Mouse (Mus musculus): Measurements from ENCODE around the gene Tmem63c. TPM values are rescaled to one million over a fixed set of nuclear protein-coding genes. Genes with fewer than 3 reads are reported as not detected.

Gene Tmem63c
- polyA plus RNA-seq, 1 experiment: not detected

GRCm38 (mm10) chr12:87091916-87092315, 70.8 kb downstream of the Tmem63c start:
- Histone ChIP-seq H3K4me1 (ENCODE audit: control insufficient read depth) (no peaks in the 10 kb centered on the region), H3K4me3 (replicated peaks) (no peak overlapping the region), H3K36me3 (ENCODE audit: control insufficient read depth) (no peaks in the 10 kb centered on the region), H3K9me3 (ENCODE audit: control insufficient read depth, low read length) (no peaks in the 10 kb centered on the region), H3K27me3 (ENCODE audit: control insufficient read depth) (no peaks in the 10 kb centered on the region)
- TF ChIP-seq TAL1 (IDR thresholded peaks at IDR 0.05; ENCODE audit: low read length) (no peak), GATA1 (IDR thresholded peaks at IDR 0.05; ENCODE audit: low read length) (no peak)

GRCm38 (mm10) chr12:87093249-87093648, 72.1 kb downstream of the Tmem63c start:
- H3K4me1 ChIP-seq (ENCODE audit: control insufficient read depth): no peaks in the 10 kb centered on the region
- H3K9me3 ChIP-seq (ENCODE audit: control insufficient read depth, low read length): no peaks in the 10 kb centered on the region
- no peaks in the 10 kb centered on the region for H3K36me3 ChIP-seq (ENCODE audit: control insufficient read depth)
- TF ChIP-seq GATA1 (IDR thresholded peaks at IDR 0.05; ENCODE audit: low read length): no peak
- TF ChIP-seq TAL1 (IDR thresholded peaks at IDR 0.05; ENCODE audit: low read length): no peak
- 0 out of 2 replicates have a peak, but pooled peaks cover 2% of the 10 kb centered on the region for H3K27me3 ChIP-seq (ENCODE audit: control insufficient read depth)
- no peak overlapping the region for H3K4me3 ChIP-seq (replicated peaks)

- Histone ChIP-seq H3K27me3 (ENCODE audit: control insufficient read depth) (0 out of 2 replicates have a peak, but pooled peaks cover 2% of the 10 kb centered on the region), H3K9me3 (ENCODE audit: control insufficient read depth, low read length) (no peaks in the 10 kb centered on the region), H3K4me3 (replicated peaks) (no peak overlapping the region), H3K4me1 (ENCODE audit: control insufficient read depth) (no peaks in the 10 kb centered on the region), H3K36me3 (ENCODE audit: control insufficient read depth) (no peaks in the 10 kb centered on the region)
- TF ChIP-seq GATA1 (IDR thresholded peaks at IDR 0.05; ENCODE audit: low read length) (no peak), TAL1 (IDR thresholded peaks at IDR 0.05; ENCODE audit: low read length) (no peak)
Measured at GRCm38 (mm10) chr12:87093671-87094070, 72.5 kb downstream of the Tmem63c start.

GRCm38 (mm10) chr12:87100331-87100730, 79.2 kb downstream of the Tmem63c start:
- no peak overlapping the region for H3K4me3 ChIP-seq (replicated peaks)
- no peaks in the 10 kb centered on the region for H3K36me3 ChIP-seq (ENCODE audit: control insufficient read depth)
- H3K4me1 ChIP-seq (ENCODE audit: control insufficient read depth): peaks cover 2% of the 10 kb centered on the region; the same call in 1 of the 2 replicates
- H3K9me3 ChIP-seq (ENCODE audit: control insufficient read depth, low read length): no peaks in the 10 kb centered on the region
- TF ChIP-seq GATA1 (IDR thresholded peaks at IDR 0.05; ENCODE audit: low read length) (no peak), TAL1 (IDR thresholded peaks at IDR 0.05; ENCODE audit: low read length) (no peak)
- peaks cover 35% of the 10 kb centered on the region for H3K27me3 ChIP-seq (ENCODE audit: control insufficient read depth)

- TF ChIP-seq GATA1 (IDR thresholded peaks at IDR 0.05; ENCODE audit: low read length) (no peak), TAL1 (IDR thresholded peaks at IDR 0.05; ENCODE audit: low read length) (no peak)
- Histone ChIP-seq H3K4me1 (ENCODE audit: control insufficient read depth) (peaks cover 2% of the 10 kb centered on the region; the same call in 1 of the 2 replicates), H3K27me3 (ENCODE audit: control insufficient read depth) (peaks cover 35% of the 10 kb centered on the region), H3K4me3 (replicated peaks) (no peak within 1 kb of the TSS), H3K9me3 (ENCODE audit: control insufficient read depth, low read length) (no peaks in the 10 kb centered on the region), H3K36me3 (ENCODE audit: control insufficient read depth) (no peaks in the 10 kb centered on the region)
Measured at GRCm38 (mm10) chr12:87102165-87102631, 81.1 kb downstream of the Tmem63c start, which contains the start of gene Ngb. Gene Ngb, minus strand, starts transcription at chr12:87102539.

- no peak for TF ChIP-seq GATA1 (IDR thresholded peaks at IDR 0.05; ENCODE audit: low read length)
- TF ChIP-seq TAL1 (IDR thresholded peaks at IDR 0.05; ENCODE audit: low read length): no peak
- H3K27me3 ChIP-seq (ENCODE audit: control insufficient read depth): peaks cover 32% of the 10 kb centered on the region
- no peaks in the 10 kb centered on the region; the same call in 1 of the 2 replicates for H3K36me3 ChIP-seq (ENCODE audit: control insufficient read depth)
- H3K4me3 ChIP-seq (replicated peaks): no peak overlapping the region
- H3K4me1 ChIP-seq (ENCODE audit: control insufficient read depth): peaks cover 2% of the 10 kb centered on the region; the same call in 1 of the 2 replicates
- no peaks in the 10 kb centered on the region for H3K9me3 ChIP-seq (ENCODE audit: control insufficient read depth, low read length)
Measured at GRCm38 (mm10) chr12:87103471-87103870, 82.3 kb downstream of the Tmem63c start.

GRCm38 (mm10) chr12:87104796-87105195, 83.7 kb downstream of the Tmem63c start:
- Histone ChIP-seq H3K27me3 (ENCODE audit: control insufficient read depth) (peaks cover 29% of the 10 kb centered on the region), H3K4me3 (replicated peaks) (no peak overlapping the region), H3K4me1 (ENCODE audit: control insufficient read depth) (peaks cover 2% of the 10 kb centered on the region; the same call in 1 of the 2 replicates), H3K36me3 (ENCODE audit: control insufficient read depth) (no peaks in the 10 kb centered on the region; the same call in 1 of the 2 replicates), H3K9me3 (ENCODE audit: control insufficient read depth, low read length) (no peaks in the 10 kb centered on the region)
- TF ChIP-seq TAL1 (IDR thresholded peaks at IDR 0.05; ENCODE audit: low read length): no peak
- no peak for TF ChIP-seq GATA1 (IDR thresholded peaks at IDR 0.05; ENCODE audit: low read length)

- H3K36me3 ChIP-seq (ENCODE audit: control insufficient read depth): peaks cover 6% of the 10 kb centered on the region
- peaks cover 8% of the 10 kb centered on the region for H3K27me3 ChIP-seq (ENCODE audit: control insufficient read depth)
- no peak overlapping the region for H3K4me3 ChIP-seq (replicated peaks)
- H3K9me3 ChIP-seq (ENCODE audit: control insufficient read depth, low read length): no peaks in the 10 kb centered on the region
- H3K4me1 ChIP-seq (ENCODE audit: control insufficient read depth): no peaks in the 10 kb centered on the region
- no peak for TF ChIP-seq GATA1 (IDR thresholded peaks at IDR 0.05; ENCODE audit: low read length)
- no peak for TF ChIP-seq TAL1 (IDR thresholded peaks at IDR 0.05; ENCODE audit: low read length)
Measured at GRCm38 (mm10) chr12:87107357-87107977, 86.3 kb downstream of the Tmem63c start.

- Histone ChIP-seq H3K36me3 (ENCODE audit: control insufficient read depth) (peaks cover 23% of the 10 kb centered on the region), H3K4me1 (ENCODE audit: control insufficient read depth) (peaks cover 11% of the 10 kb centered on the region), H3K27me3 (ENCODE audit: control insufficient read depth) (no peaks in the 10 kb centered on the region), H3K4me3 (replicated peaks) (no peak overlapping the region), H3K9me3 (ENCODE audit: control insufficient read depth, low read length) (no peaks in the 10 kb centered on the region)
- TF ChIP-seq GATA1 (IDR thresholded peaks at IDR 0.05; ENCODE audit: low read length): no peak
- TF ChIP-seq TAL1 (IDR thresholded peaks at IDR 0.05; ENCODE audit: low read length): no peak
Measured at GRCm38 (mm10) chr12:87121918-87122589, 100.9 kb downstream of the Tmem63c start.

Data from erythroblast, embryonic 14.5 days (primary cell).